Mouse (Mus musculus): ENCODE measurements around the gene Tia1.

- TF ChIP-seq CTCF (conservative IDR thresholded peaks at IDR 0.05; ENCODE audit: low read length) (no peak), POU5F1 (IDR thresholded peaks at IDR 0.05; ENCODE audit: borderline replicate concordance, low read length) (no peak), NANOG (IDR thresholded peaks at IDR 0.05; ENCODE audit: borderline replicate concordance, low read length) (no peak)
Observed at GRCm38 (mm10) chr6:86391326-86391725, 12.7 kb upstream of the Tia1 start.
